Mouse (Mus musculus) v-Abl transformed pro-B cells (cell line): ENCODE measurements at regions not wholly inside any gene's neighbourhood (a gene's known extent, or its start where the extent isn't known, plus 50 kb on each side); places are given as distances from the start of the nearest gene placed in this dataset.

Experiments used
- in situ Hi-C, 2 experiments: fragments of 400-800 bp; cut with MboI; formaldehyde crosslinking; loops; one replicate each; pipeline ENCODE4 v1.15.1; 2025; ENCODE audit not compliant: unreplicated experiment in 2 of 2

DNA sequence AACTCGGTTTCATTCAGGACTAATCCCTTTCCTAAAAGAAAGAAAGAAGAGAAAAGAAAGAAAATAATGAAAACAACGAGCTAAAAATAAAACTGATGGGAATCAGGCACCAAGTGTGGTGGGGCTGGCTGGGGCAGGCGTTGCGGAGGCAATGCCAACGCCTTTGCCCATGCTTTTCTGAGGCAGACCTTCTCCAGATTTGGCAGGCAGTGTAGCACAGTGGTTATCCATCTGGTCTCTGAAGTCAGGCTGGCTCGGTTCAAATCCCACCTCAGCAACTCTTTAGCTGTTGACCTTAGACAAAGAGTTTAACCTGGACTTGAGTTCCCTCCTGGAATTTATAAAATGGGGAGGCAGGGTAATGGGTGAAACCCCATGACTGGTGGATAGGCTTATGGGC lies 57.3 kb upstream of the Kcng1 start:
- in situ Hi-C loops = no loop called here

DNA sequence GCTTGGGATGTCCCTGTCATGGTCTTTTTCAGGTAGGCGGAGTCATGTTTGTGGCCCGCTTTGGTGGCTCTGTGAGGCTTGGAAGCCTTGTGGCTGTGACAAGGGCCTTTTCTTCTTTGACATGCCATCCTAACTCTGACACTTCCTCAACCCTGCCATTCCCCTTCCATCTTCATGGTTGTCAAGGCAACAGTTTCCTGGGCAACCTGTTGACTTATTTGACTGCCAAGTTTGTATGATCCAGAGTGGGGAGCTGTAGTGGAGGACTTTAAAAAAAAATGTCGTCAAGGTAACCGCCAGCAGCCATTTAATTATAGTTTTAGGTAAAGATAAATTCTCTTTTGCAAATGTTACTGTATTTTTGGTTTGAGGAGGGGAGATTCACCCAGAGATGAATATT lies 56.8 kb upstream of the Kcng1 start:
- in situ Hi-C loops = no loop called here

DNA sequence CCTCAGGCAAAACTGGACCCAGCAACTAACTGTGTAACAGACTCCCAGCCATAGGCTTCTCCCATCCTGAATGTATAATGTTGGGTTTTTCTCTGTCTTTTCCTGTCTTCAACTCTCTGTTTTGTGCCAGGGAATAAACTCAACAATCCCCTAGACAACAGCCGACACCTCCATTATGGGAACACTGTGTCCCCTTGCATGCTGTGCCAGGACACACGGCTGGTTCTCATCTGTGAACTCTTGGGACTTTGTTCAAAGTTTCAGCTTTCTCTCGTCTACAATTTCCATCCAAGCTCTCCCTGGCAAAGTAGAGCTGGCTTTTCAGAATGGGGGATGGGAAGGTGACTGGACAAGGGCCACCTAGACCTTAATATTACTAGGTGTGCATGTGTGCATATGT lies 56.1 kb upstream of the Kcng1 start:
- in situ Hi-C loops = no loop called here

DNA sequence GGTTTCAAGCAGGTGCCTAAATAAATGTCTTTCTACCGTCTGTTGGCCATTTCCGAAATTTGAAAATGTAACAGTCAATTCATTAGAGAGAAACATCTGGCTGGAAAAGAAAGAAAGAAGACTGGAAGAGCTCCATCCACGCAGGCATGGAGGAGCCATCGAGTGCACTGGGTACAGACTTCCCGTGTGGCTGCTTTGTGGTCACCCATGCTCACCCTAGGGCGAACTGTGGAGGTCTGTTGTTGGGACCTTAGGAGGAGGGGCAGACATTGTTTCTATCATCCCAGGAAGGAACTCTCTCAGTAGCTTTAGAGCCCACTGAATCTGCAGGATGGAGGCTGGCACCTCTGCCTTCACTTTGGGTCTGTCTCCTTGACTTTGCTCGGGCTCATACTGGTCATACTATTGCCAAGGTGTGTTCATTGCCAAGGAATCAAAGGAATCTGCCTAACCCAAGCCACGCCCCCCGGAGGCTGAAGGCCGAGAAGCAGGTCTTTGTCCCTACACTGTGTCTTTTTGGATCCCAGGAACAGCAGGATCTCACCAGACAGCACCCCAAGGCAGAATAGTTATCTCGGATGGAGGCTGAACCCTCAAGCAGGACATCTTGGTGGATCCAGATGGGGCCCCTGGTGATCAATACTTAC lies 54.3 kb upstream of the Kcng1 start:
- in situ Hi-C loops = no loop called here

DNA sequence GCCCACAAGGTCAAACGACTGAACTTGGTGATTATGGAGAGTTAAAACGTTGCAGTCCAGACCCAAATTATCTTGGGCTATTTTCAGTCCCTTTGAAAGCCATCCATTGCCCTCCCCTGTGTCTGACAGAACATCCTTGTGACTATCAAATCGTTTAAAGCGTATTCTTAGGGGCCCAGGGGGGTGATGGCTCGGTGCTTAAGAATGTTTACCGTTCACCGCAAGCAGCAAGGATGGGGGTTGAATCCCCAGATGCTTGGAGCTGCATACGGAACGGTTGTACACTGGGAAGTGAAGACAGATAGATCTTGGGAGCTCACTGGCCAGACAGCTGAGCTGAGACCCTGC lies 52.7 kb upstream of the Kcng1 start:
- in situ Hi-C loops = no loop called here

DNA sequence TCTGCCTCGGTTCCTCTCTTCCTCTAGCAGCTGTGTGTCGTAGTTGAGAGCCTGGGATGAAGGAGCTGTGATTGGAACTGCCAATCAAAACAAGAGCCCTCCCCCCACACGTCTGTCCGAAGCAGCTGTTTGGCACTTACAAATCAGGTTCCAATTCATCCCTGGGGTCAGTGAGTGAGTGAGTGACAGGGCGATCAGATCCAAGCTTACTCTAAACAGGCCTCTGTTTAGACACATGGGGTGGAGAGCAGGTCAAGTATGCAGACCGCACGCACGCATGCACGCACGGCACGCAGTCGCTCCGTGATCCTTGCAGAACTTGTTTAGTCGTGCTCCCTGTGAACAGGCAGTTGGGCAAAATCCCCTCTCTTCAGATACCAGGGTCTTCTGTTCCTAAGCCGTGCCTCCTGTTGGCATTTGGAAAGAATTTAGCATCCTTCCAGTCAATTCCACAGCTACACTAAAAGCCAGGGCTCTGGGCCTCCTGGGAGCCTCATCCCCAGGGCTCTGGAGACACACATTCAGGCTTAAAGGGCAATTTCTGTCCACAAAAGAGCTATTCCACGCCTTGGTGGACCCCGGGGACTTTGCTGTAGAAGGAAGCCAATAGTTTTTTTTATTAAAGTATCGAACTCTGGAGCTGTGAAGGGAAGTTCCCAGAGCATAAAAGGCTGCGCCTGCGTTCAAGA lies 52.2 kb upstream of the Kcng1 start:
- in situ Hi-C loops = no loop called here

DNA sequence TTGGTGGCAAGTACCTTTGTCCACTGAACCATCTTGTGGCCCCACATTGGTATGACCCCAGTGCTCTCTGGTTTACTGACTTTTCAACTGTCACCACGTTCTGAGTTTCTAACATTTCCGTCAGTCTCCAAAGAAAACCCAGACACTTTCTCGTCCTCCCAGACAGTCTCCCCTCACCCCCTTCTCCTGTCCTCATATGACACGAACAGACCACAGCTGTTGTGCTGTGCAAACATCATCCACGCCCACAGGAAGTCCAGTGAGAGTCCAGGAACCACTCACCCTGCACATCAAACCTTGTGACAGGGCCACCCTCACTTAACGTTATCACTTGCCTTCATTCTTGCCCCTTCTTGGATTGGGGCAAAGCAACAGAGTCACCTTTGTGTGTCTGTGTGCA lies 51.4 kb upstream of the Kcng1 start:
- in situ Hi-C loops = no loop called here
